Mouse (Mus musculus) heart, adult 2 months (tissue): ENCODE results near the gene Atl1.

Source experiments
- CTCF ChIP-seq: fragments of 200-600 bp; IDR thresholded peaks from 2 replicates; pipeline ENCODE4 v1.8.1; 2022; ENCODE audit warnings: antibody characterized with exemption, mild to moderate bottlenecking, moderate library complexity
- POLR2A ChIP-seq: fragments of 200-500 bp; IDR thresholded peaks from 2 replicates; pipeline ENCODE4 v1.6.1; 2011; ENCODE audit warnings: mild to moderate bottlenecking, low read depth, low read length, control low read depth; ENCODE audit not compliant: insufficient read depth

- TF ChIP-seq POLR2A: no peak
- TF ChIP-seq CTCF: no peak
Observed at GRCm38 (mm10) chr12:69968154-69968553, 75.7 kb downstream of the Atl1 start.
